Mouse (Mus musculus): ENCODE results near the gene Myo9b.
"Not testable (repeated sequence)": the region's sequence is repeated elsewhere in the genome, so short reads cannot be mapped to it uniquely, and the experiment has no call there.

Myo9b gene

DNA sequence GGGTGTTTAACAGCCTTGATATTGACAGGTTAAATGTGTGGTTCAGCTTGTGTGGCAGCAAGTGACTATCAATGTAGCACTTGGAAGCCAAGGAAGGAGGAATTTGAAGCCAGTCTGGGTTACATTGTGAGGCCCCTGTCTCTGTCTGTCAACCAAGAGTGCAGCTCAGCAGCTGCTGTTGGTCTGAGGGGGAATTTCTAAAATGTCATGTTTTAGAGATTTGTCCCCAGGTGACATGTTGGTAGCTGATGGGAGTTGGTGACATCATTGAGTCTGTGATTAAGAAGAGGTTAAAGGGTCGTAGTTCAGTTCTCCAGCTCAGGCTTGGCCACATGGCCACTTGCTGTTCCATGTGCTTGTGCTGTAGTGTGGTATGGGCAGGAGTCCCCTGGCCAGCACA lies 24.9 kb downstream of the Myo9b start:
- DNase-seq = no peak

DNA sequence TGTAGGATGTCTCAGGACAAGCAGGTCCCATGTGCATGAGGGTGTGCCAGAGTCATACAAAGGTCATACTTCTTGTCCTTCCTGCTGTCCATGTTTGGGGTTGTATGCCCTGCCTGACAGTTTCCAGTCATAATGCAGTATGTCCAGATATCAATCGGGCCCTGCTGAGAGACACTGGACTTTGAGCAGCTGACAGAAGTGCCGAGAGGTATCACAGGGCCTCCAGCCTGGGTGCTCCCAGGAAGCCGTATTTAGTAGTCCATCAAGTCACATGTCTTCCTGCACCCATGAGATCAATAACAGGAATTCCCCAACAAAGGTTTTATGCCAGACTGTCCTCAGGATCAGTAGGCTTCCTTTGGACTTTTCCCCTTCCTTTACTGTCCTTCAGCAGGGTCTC lies 27.2 kb downstream of the Myo9b start:
- DNase-seq = no peak

DNA sequence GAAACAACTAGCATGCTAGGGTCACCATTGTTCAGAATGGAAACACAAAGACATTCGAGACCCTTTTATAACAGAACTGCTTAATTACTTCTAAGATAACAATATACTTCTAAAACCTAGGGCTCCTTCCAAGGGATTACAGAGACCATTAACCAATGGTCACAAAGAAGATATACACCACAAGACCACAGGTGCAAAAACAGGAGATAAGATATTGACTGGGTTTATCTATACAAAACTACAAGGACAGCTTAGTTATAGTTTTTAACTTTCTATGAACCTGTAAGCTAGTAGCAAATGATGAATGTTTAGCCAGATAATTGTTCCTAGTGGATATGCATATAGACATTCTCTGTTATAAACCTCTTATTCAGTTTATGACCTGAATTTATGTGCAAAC lies 30.3 kb downstream of the Myo9b start:
- DNase-seq = no peak

DNA sequence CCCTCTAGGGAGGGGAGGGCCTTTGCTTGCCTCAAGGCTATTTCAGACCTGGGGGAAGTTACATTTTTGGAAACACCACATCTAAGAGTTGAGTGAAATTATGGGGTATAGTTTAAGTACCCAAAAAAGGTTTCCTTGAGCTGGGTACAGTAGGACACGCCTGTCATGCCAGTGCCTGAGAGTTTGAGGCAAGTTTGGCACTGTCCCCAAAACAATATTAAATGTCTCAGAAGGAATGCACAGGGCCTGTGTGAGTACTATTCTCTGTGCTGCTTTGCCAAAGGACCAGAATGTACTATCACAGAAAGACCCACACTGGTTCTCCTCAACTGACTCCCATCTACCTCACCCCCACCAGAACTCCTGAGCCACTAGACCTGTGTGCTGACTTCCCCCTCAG lies 31.1 kb downstream of the Myo9b start:
- DNase-seq = no peak

DNA sequence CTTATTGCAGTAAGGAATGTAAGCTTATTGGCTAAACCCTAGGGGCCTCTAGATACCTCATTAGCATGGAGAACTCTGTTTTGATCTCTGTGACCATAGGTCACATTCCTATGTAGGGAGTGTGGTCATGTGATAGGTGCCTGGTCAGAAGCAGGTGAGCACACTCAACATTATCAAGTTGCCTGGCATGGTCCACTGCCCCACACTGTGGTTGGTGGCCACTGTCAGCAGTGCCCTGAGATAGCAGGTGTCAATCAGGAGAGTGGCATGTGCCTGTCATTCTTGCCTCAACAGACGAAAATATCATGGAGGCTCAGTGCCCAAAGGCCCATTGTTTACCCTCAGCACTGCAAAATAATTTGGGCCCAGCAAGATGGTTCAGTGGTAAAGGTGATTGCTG lies 33.5 kb downstream of the Myo9b start:
- no peak for DNase-seq

DNA sequence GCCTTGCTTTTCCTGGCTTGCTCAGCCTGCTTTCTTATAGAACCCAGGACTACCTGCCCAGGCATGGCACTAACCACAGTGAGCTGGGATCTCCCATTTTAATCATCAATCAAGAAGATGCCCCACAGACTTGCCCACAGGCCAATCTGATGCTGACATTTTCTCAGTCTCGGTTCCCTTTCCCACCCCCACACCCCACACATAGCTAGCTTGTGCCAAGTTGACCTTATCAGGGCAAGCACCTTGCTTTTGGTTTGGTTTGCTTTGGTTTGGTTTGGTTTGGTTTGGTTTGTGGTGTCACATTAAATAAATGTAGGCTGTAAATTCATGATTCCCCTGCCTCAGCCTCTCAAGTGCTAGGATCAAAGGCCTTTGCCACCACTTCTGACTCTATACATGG lies 34.9 kb downstream of the Myo9b start:
- no peak for DNase-seq

DNA sequence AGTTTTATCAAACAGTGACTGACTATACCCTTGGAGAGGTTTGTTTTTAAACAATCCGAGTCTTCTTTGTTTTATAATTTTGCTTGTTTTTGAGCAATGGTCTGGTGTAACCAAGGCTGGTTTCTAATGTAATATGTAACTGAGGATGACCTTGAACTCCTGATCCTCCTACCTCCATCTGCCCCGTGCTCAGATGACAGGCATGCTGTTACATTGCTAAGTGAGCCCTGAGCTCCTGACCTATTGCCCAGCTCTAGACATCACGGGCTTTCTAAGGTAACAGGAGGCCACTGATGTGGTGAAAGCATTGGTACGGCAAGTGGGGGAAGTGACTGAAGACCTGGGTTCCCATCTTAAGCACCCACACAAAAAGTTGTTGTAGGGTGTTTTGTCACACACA lies 35.4 kb downstream of the Myo9b start:
- DNase-seq = no peak

DNA sequence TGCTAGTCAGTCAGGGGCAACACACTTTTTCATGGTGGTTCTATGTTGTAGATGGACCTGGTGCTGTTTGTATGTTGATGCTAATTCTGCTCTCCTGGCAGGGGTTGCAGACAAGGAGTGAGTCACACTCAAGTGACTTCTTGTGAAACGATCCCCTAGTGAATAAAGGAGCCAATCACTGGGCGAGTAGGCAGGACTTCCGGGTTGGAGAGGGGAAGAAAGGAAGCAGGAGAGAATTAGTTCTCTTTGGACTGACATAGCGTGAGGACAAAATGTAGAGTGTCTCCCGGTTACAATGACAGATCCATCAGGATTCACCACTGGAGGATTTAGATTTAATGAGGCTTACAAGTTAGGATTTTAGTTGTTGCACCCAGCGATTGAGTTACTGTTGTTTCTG lies 37.9 kb downstream of the Myo9b start:
- no peak for DNase-seq

DNA sequence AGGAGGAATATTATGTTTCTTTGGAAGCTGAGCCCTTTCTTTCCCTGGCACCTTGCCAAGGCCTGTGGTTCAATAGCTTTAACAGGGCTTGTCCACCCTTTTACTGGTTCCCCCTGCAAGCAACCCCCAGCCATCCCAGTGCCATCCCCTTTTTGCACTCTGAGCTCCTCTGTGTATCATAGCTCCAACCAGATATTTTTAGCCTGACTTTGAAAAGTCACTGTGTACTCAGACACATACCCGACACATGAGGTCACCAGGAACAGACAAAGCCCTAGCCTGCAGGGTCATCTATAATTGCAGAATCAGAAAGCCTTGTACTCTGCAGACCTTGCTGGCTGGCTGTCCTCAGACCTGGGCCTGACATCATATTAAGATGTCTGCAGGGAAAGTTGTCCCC lies 40.2 kb downstream of the Myo9b start:
- DNase-seq = peak in 1 of 2 experiments; percentile 38

DNA sequence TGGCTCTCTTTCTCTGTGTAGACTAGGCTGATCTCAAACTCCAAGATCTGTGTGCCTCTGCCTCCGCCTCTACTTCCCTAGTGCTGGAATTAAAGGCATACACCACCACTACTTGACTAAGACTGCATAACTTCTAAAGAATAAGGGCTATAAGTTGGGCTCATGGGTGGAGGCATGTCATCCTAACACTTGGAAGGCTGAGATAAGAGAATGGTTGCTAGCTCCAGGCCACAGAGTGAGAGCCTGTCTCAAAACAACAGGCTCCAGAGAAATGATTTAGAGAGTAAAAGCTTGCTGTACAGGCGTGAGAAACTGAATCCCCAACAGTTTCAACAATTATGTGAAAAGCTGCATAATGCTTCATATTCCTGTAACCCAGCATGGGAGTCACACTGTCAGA lies 41.4 kb downstream of the Myo9b start:
- DNase-seq = no peak

DNA sequence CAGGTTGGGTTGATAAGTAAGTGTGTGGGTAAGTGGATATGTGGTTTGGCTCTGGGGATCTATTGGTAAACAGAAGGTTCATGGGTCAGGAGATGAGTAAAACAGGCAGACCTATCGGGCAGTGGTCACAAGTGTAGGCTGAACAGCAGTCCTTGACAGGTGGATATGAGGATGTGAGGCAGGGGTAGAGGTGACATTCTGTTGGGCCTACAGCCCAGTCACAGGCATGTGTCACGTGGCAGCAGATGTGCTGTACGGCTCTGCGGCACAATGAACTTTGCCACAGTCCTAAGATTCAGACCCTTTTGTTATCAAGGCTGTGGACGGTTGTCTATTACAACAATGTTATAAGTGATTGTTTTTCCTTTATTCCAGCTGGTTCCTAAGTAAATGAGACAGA lies 43.5 kb downstream of the Myo9b start:
- no peak for DNase-seq

DNA sequence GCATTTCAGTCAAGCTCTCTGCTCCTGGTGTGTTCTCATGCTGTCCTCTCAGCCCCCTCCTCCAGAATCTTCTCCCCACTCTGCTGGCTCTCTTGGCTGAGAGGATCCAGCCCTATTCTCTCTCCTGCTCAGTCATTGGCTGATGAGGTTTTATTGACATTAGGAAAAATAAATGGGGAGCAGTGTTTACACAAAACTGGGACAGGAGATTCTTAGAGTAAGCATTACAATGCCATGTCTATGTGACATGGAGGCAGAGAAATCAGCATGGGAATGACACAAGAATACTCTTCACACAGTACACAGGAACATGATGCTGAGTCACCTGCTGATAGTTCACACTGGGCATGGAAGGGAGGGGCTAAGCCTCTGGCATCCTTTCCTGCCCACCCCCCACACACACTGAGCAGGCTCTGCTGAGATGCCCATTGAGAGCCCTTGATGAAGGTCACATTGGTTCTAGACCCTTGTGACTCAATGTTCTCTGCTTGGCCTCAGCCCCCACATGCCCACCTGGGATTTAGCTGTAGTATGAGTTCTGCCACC lies 44.0 kb downstream of the Myo9b start:
- no peak for DNase-seq

DNA sequence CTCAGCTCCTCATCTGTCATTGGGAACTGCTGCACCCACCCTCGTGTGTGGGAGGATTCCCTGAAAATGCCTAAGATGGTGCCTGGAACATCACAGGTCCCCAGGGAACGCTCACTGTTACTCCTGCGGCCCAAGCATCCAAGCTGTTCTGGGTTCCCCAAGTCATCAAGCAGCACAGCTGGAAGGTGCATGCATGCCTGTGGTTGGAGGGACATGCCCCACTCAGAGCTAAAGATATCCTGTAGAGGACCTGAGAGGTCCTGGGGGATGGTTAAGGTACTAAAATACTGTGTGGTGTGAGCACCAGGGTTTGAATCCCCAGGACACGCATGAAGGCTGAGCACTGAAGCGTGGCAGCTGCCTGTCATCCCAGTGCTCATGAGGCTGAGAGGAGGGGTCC lies 46.1 kb downstream of the Myo9b start:
- DNase-seq = not testable (repeated sequence)

DNA sequence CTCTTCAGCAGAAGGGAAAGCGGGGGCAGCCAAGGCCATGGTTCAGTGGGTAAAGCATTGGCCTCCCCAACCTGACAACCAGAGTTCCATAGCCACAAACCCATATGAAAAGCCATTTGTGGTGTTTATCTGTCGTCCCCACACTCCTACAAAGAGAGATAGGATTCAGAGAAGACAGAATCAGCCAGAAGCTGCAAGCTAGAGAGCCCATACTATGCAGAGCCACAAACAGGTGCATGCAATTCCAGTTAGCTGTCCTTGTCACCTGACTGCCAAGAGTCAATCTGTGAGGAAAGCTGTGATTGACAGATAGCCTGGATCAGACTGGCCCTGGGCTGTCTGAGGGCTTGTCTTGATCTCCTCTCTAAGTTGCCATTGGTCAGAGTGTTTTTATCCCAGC lies 47.2 kb downstream of the Myo9b start:
- DNase-seq = not testable (repeated sequence)

DNA sequence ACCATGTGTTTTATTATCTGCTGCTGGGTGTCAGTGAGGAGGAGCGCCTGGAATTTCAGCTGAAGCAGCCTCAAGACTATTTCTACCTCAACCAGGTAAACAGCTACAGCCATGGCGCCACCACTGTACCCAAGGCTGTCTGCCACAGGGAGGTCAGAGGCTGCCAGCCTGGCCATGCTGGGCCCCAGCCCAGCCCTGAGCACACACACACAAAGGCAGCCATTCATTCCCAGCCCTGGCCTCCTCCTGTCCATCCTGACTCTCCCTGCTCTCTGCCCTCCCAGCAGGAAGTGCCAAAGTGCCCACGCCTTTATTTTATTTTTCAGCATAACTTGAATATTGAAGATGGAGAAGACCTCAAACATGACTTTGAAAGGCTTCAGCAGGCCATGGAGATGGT lies 50.4 kb downstream of the Myo9b start:
- DNase-seq = no peak

DNA sequence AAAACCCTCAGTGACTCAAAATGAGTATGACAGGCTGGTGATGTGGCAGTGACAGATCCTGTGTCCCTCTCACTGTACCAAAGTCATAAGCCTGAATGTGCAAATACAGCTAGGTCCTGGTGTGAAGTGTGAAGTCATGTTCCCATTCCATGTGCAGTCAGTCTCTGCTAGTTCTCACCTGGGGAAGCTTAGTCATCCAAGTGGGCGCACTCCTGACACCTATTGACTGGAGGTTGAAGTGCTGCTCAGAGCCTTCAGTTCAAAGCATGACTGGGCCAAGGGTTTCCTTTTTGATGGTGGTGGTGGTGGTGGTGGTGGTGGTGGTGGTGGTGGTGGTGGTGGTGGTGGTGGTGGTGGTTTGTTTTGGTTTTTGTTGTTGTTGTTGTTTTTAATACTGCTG lies 52.3 kb downstream of the Myo9b start:
- peak in 1 of 2 experiments; percentile 35 for DNase-seq

DNA sequence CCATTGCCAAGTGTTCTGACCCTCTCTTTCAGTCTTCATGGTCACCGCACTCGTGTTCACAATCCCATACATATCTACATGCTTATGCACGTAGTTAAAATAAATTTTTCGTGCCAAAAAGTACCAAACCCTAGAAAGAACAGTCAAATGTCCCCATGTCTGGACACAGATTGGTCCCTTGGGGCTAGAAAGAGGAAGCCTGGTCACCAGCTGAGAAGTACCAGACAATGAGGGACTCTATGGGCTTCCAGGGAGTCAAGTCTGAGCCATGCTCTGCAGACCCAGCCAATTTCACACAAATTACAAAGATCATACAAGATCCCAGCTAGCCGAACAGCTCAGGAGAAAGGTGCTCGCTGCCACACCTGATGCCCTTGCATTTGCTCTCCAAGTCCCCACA lies 65.3 kb downstream of the Myo9b start:
- not testable (repeated sequence) for DNase-seq

DNA sequence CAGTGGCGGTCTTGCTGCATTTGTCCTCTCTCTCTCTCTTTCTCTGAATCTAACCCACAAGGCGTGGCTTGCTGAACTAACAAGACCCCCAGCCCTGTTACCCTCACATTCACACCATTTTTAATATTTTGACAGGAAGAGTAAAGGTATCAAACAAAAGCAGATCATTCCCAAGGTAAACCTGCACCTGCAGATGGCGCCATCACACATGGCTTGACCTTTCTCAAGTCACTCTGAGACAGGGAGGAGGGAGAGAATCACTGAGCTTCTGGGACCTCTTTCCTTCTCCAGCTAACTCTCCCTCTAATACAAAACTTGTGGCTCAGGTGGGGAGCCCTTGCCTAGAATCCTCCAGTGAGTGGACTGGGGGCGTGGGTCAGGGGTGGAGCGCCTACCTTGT lies 68.1 kb downstream of the Myo9b start:
- peak; percentile 34 to 64 for DNase-seq

DNA sequence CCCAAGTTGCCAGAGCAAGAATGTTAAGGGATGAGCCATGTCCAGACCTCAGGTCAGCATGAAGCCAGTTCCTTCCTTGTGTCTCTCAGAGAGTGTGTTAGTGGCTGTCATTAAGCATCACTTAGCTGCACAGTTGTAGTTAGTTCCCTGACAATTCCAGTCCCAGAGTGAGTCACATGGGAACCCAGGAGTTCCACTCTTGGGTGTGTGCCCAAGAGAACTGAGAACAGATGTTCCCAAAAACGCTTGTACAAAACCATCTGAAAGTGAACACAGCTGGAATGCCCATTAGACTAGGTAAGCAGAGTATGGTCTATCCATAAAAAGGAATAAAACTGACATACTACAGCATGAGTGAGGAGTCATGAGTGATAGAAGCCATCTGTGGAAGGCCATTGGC lies 74.1 kb downstream of the Myo9b start:
- no peak for DNase-seq

DNA sequence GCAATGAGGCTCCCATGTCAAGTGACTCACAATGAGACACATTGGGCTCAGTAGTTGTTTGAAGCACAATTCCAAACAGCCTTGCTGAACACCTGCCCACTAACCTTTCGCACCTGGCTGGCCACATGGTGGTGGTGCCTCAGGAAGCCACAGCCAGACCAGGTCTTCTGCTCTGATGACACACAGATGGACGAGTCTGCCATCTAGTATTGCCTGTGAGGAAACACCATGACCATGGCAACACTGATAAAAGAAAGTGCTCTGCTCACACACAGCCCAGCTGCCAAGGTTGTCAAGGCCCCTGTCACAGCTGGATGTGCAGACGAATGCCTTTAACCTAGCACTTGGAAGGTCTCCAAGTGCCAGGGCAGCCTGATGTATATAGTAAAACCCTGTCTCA lies 78.6 kb downstream of the Myo9b start:
- DNase-seq = no peak

DNA sequence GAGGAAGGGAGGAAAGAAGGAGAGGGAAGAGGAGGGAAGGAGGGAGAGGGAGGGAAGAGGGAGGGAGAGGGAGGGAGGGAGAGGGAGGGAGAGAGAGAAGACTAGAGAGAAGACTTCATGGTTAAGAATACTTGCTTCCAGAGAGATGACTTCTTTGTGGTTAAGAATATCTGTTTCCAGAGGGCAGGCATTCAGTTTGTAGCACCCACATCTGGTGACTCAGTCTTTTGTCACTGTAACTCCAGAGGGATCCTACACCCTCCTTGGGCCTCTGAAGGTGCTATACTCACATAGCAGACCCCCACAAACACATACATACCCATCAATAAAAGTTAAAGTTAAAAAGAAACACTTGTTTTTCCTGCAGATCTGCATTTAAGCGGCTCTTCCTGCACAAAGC lies 79.0 kb downstream of the Myo9b start:
- DNase-seq = no peak

DNA sequence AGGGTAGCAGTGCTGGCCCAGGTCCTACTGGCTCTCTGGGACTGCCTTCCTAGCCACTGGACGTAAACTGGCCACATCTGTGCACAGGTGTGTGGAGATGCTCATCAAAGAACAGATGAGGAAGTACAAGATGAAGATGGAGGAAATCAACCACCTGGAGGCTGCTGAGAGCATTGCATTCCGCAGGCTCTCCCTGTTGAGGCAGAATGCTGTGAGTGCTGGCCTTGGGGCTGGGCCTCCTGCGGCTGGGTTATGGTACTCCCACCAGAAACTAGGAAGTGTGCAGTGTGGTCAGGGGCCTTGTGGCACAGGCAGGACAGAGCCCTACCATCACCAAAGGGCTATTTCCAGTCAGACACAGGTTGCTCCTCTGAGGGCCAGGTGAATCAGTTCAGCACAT lies 85.5 kb downstream of the Myo9b start:
- DNase-seq = no peak

DNA sequence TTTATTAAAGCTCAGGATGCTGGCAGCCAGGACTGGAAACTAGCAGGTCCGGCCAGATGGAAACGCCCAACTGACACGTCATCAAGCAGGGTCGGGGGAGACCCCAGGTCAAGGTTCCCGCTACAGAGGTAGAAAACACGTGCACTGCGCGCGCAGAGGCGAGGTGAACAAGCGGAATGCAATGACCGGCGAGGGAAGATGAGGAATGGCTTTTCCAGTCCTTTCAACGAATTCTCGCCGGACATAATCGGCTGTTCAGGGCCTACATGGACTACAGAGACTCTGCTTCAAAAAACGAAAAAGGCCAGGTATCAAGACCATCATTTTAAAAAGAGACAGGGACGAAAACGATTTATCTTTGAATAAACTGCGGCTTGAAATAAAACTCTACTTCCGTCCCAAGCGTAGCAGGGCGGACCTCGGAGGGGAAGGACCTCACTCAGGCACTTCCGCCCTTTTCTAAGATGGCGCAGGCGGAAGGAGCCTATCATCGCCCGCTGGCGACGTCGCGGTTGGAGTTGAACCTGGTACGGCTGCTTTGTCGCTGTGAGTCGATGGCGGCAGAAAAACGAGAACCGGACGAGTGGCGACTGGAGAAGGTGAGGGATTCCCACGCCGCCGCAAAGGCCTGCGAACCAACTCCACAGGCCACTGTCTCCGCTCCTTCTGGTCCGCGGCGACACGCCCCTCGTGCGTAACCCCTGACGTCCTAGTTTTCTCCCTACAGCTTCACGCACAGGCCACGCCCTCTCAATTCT lies 94.4 kb downstream of the Myo9b start, which contains the start of gene Use1:
TSS of gene Use1 (plus strand) at position 78 of the 758 bp plus-strand sequence.
- peak; percentile 91 to 93 for DNase-seq

DNA sequence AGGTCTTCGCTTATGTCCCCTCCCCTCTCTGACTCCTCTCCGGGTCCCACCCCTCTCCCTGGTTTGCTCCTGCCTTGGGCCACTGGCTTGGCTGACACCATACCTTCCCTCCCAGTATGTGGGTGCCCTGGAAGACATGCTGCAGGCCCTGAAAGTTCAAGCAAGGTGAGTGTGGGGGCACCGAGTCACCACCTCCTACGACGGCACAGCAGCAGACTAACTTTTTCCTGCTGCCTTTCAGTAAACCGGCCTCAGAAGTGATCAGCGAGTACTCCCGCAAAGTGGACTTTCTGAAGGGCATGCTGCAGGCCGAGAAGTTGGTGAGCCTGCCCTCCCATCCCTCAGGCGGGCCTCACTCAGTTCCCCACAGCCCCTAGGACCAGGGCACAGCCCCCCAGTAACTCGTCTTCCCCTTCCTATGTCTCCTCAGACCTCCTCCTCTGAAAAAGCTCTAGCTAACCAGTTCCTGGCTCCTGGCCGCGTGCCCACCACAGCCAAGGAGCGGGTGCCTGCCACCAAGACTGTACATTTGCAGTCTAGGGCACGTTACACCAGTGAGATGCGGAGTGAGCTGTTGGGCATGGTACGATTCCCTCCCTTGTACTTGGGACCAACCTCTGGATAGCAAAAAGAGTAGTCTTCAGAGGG lies 95.1 kb downstream of the Myo9b start:
- peak; percentile 30 to 55 for DNase-seq
